In genomic region chr1:156722089-156722488, GRCm38 (mm10) we compare ENCODE assay signal across 20 mouse cellular contexts. TPM values are rescaled to one million over a fixed set of nuclear protein-coding genes. Genes with fewer than 3 reads are reported as not detected.
DNase-seq lines count a peak whose midpoint lies in the region; ATAC-seq and TF ChIP-seq lines count a peak whose summit lies in the region.
"Had no signal": no experiment of that assay in that cellular context is flagged by ENCODE, and none has a peak within 500 bp of the region (broad histone marks: within the 10 kb centered on the region; RNA-seq: fewer than 3 reads in every experiment).

No protein-coding gene starts in this region.

- WGBS in liver, embryonic 12.5 days (ENCODE audit: insufficient replicate concordance) = 41% methylated on average over 6 of the region's 6 CpGs
- 52% methylated on average over 6 of the region's 6 CpGs for WGBS in liver, embryonic 11.5 days

- DNase-seq in liver, embryonic 11.5 days (ENCODE audit: low spot score) = no peak
- peak; percentile 34 for DNase-seq in retina, postnatal 1 day
- no peak for DNase-seq in retina, embryonic 14.5 days (ENCODE audit: low spot score)
- no peak for DNase-seq in thymus, postnatal 25 days
- DNase-seq: adrenal gland, postnatal 14 days; cerebellum, adult 18-20 months; cerebellum, adult 9-11 months; cerebellum, postnatal 36 days; gastrocnemius, postnatal 10 days had no signal

- H3ac ChIP-seq in myocyte (ENCODE audit: control insufficient read depth, insufficient read length) = no peak overlapping the region

- H3K27me3 ChIP-seq in liver, embryonic 12.5 days (replicated peaks) = peaks cover 20% of the 10 kb centered on the region; the same call in 1 of the 2 replicates
- H3K27me3 ChIP-seq in liver, embryonic 11.5 days (replicated peaks; ENCODE audit: control insufficient read depth, insufficient read depth, low read length) = no peaks in the 10 kb centered on the region
- no peaks in the 10 kb centered on the region for H3K27me3 ChIP-seq in myocyte (ENCODE audit: control insufficient read depth, insufficient read depth, insufficient read length)

- H3K9me3 ChIP-seq in liver, embryonic 12.5 days (replicated peaks) = no peaks in the 10 kb centered on the region
- no peaks in the 10 kb centered on the region for H3K9me3 ChIP-seq in liver, embryonic 11.5 days (ENCODE audit: control insufficient read depth, low read length)
- H3K9me3 ChIP-seq: embryonic facial prominence, embryonic 13.5 days; forebrain, embryonic 10.5 days; heart, embryonic 12.5 days; hindbrain, embryonic 12.5 days had no signal

- H3K79me2 ChIP-seq in myocyte (ENCODE audit: control insufficient read depth, insufficient read depth) = peaks cover 11% of the 10 kb centered on the region

- H3K36me3 ChIP-seq in liver, embryonic 12.5 days = no peaks in the 10 kb centered on the region
- H3K36me3 ChIP-seq in liver, embryonic 11.5 days (ENCODE audit: control insufficient read depth, insufficient read depth, low read length) = no peaks in the 10 kb centered on the region
- no peaks in the 10 kb centered on the region for H3K36me3 ChIP-seq in myocyte (ENCODE audit: control insufficient read depth, insufficient read depth)
- H3K36me3 ChIP-seq: embryonic facial prominence, embryonic 13.5 days; forebrain, embryonic 10.5 days; heart, embryonic 12.5 days; hindbrain, embryonic 12.5 days had no signal

- peak overlapping the region; percentile 27 for H3K9ac ChIP-seq in liver, embryonic 12.5 days
- H3K9ac ChIP-seq in liver, embryonic 11.5 days (ENCODE audit: low read depth, low read length) = no peak overlapping the region
- H3K9ac ChIP-seq: embryonic facial prominence, embryonic 13.5 days; heart, embryonic 12.5 days; hindbrain, embryonic 12.5 days had no signal

- H3K4me2 ChIP-seq in liver, embryonic 12.5 days = peak overlapping the region; percentile 35
- no peak overlapping the region for H3K4me2 ChIP-seq in liver, embryonic 11.5 days
- peak overlapping the region; percentile 31 for H3K4me2 ChIP-seq in myocyte (ENCODE audit: low read depth)
- H3K4me2 ChIP-seq: embryonic facial prominence, embryonic 13.5 days; heart, embryonic 12.5 days; hindbrain, embryonic 12.5 days had no signal

- H3K4me3 ChIP-seq in liver, embryonic 12.5 days = no peak overlapping the region
- H3K4me3 ChIP-seq in liver, embryonic 11.5 days (ENCODE audit: low read depth, low read length) = no peak overlapping the region
- no peak overlapping the region for H3K4me3 ChIP-seq in myocyte
- H3K4me3 ChIP-seq: embryonic facial prominence, embryonic 13.5 days; forebrain, embryonic 10.5 days; heart, embryonic 12.5 days; hindbrain, embryonic 12.5 days had no signal

- no peak for ATAC-seq in liver, embryonic 12.5 days
- no peak for ATAC-seq in liver, embryonic 11.5 days (replicated peaks; ENCODE audit: low FRiP score)
- 0 out of 2 replicates have a peak, but pooled peaks have one; percentile 28 for ATAC-seq in erythroid progenitor cell, adult 5-6 weeks (replicated peaks; ENCODE audit: low FRiP score, poor library complexity, severe bottlenecking)
- no peak for ATAC-seq in granulocyte monocyte progenitor cell, adult 5-6 weeks (replicated peaks; ENCODE audit: poor library complexity, severe bottlenecking)
- ATAC-seq: forebrain, embryonic 14.5 days; hindbrain, embryonic 16.5 days; inflammation-experienced regulatory T-cells, adult 6 months had no signal

- H3K4me1 ChIP-seq in liver, embryonic 12.5 days = peaks cover 42% of the 10 kb centered on the region
- peaks cover 13% of the 10 kb centered on the region for H3K4me1 ChIP-seq in liver, embryonic 11.5 days (replicated peaks; ENCODE audit: control insufficient read depth, insufficient read depth, low read length)

- TF ChIP-seq POLR2A in myocyte (IDR thresholded peaks at IDR 0.05; ENCODE audit: insufficient read length, low read depth) = no peak

- 0 out of 2 replicates have a peak overlapping the region, but pooled peaks have one; percentile 7 for H3K27ac ChIP-seq in liver, embryonic 12.5 days
- no peak overlapping the region for H3K27ac ChIP-seq in liver, embryonic 11.5 days (ENCODE audit: low read depth, low read length)
- H3K27ac ChIP-seq: embryonic facial prominence, embryonic 13.5 days; forebrain, embryonic 10.5 days; hindbrain, embryonic 12.5 days had no signal

TF ChIP-seq in myocyte, 11 proteins besides CTCF, POLR2A, EP300 and RAD21:
- TF ChIP-seq SRF (IDR thresholded peaks at IDR 0.05; ENCODE audit: control insufficient read depth, insufficient read length, low read depth) (no peak), TCF12 (IDR thresholded peaks at IDR 0.05; ENCODE audit: insufficient read depth, poor library complexity, severe bottlenecking) (no peak), CEBPB (IDR thresholded peaks at IDR 0.05; ENCODE audit: insufficient read depth, poor library complexity, severe bottlenecking) (no peak), MAX (IDR thresholded peaks at IDR 0.05; ENCODE audit: low read depth) (no peak), USF1 (IDR thresholded peaks at IDR 0.05; ENCODE audit: low read depth) (no peak), MYOG (IDR thresholded peaks at IDR 0.05; ENCODE audit: control insufficient read depth in 1 of 3, insufficient read depth in 1 of 3, insufficient read length in 2 of 3, low read depth in 2 of 3) (no peak), REST (IDR thresholded peaks at IDR 0.05; ENCODE audit: insufficient read depth, insufficient read length) (no peak), MYOD1 (IDR thresholded peaks at IDR 0.05; ENCODE audit: control insufficient read depth in 1 of 3, insufficient read length in 2 of 3, low read depth in 2 of 3) (no peak), POLR2AphosphoS2 (IDR thresholded peaks at IDR 0.05; ENCODE audit: insufficient read length, low read depth) (no peak), TCF3 (IDR thresholded peaks at IDR 0.05; ENCODE audit: insufficient read length, low read depth) (no peak), E2F4 (IDR thresholded peaks at IDR 0.05; ENCODE audit: insufficient read depth) (no peak)

RNA-seq across cellular contexts. Expression of gene Fam20b, which starts 3.2 kb away (rescaled TPM):
- polyA plus RNA-seq in liver, embryonic 12.5 days (2016; fragmentation: Nextera tagmentation; extraction: Ambion mirVana) = 15.5 and 17.1 TPM in 2 replicates
- 22.1 and 22.2 TPM in 2 replicates for polyA plus RNA-seq in liver, embryonic 11.5 days (2014; fragmentation: Nextera tagmentation; extraction: Ambion mirVana)
- 23.9 and 25.6 TPM in 2 replicates for total RNA-seq in erythroid progenitor cell, adult 5-6 weeks (2015; ENCODE audit: low replicate concordance)
- 39.8 and 41.6 TPM in 2 replicates for total RNA-seq in erythroid progenitor cell, adult 5-6 weeks (2017; ENCODE audit: low replicate concordance)
- 22.9 TPM for polyA plus RNA-seq in myocyte (2012; fragmentation: generic; extraction: Trizol)
- total RNA-seq in granulocyte monocyte progenitor cell, adult 5-6 weeks (2014; fragmentation: Nextera tagmentation) = 18.6 and 30.9 TPM in 2 replicates
- 44.5 and 47.2 TPM in 2 replicates for total RNA-seq in granulocyte monocyte progenitor cell, adult 5-6 weeks (2017)

RNA-seq across cellular contexts. Expression of gene Tor3a, which starts 47.9 kb away (rescaled TPM):
- 2.9 and 3.3 TPM in 2 replicates for polyA plus RNA-seq in liver, embryonic 12.5 days (2016; fragmentation: Nextera tagmentation; extraction: Ambion mirVana)
- polyA plus RNA-seq in liver, embryonic 11.5 days (2014; fragmentation: Nextera tagmentation; extraction: Ambion mirVana) = 4.0 and 4.3 TPM in 2 replicates
- total RNA-seq in erythroid progenitor cell, adult 5-6 weeks (2015; ENCODE audit: low replicate concordance) = 3.2 and 5.4 TPM in 2 replicates
- 4.1 and 10.4 TPM in 2 replicates for total RNA-seq in erythroid progenitor cell, adult 5-6 weeks (2017; ENCODE audit: low replicate concordance)
- 45.9 TPM for polyA plus RNA-seq in myocyte (2012; fragmentation: generic; extraction: Trizol)
- 35.6 and 40.0 TPM in 2 replicates for total RNA-seq in granulocyte monocyte progenitor cell, adult 5-6 weeks (2014; fragmentation: Nextera tagmentation)
- 33.5 and 33.6 TPM in 2 replicates for total RNA-seq in granulocyte monocyte progenitor cell, adult 5-6 weeks (2017)
